ENCODE assay signal across 25 mouse cellular contexts in genomic region chr10:116333666-116334065, GRCm38 (mm10). TPM values are rescaled to one million over a fixed set of nuclear protein-coding genes. Genes with fewer than 3 reads are reported as not detected.
A peak's percentile ranks its signal among the peaks of the same experiment; 100 is the strongest.
DNase-seq lines count a peak whose midpoint lies in the region; ATAC-seq lines count a peak whose summit lies in the region.
"Had no signal": no experiment of that assay in that cellular context is flagged by ENCODE, and none has a peak within 500 bp of the region (broad histone marks: within the 10 kb centered on the region; RNA-seq: fewer than 3 reads in every experiment).

No protein-coding gene starts in this region.

- no peak overlapping the region for H3K27ac ChIP-seq in heart, embryonic 12.5 days (ENCODE audit: poor library complexity, severe bottlenecking)
- H3K27ac ChIP-seq in kidney, embryonic 16.5 days (ENCODE audit: low read length), result no peak overlapping the region
- H3K27ac ChIP-seq in neural tube, embryonic 13.5 days (replicated peaks), result no peak overlapping the region
- H3K27ac ChIP-seq: forebrain, embryonic 10.5 days; hindbrain, embryonic 15.5 days; left cerebral cortex, adult 2 months had no signal

- no peak overlapping the region for H3K4me3 ChIP-seq in heart, embryonic 12.5 days
- no peak overlapping the region for H3K4me3 ChIP-seq in kidney, embryonic 16.5 days (ENCODE audit: low read length)
- no peak overlapping the region for H3K4me3 ChIP-seq in neural tube, embryonic 13.5 days
- H3K4me3 ChIP-seq: forebrain, embryonic 10.5 days; hindbrain, embryonic 15.5 days; left cerebral cortex, adult 2 months; myocyte had no signal

- H3K4me1 ChIP-seq in heart, embryonic 12.5 days (replicated peaks), result no peaks in the 10 kb centered on the region
- H3K4me1 ChIP-seq in kidney, embryonic 16.5 days (ENCODE audit: insufficient read depth, low read length), result 0 out of 2 replicates have a peak, but pooled peaks cover 2% of the 10 kb centered on the region
- peaks cover 7% of the 10 kb centered on the region; the same call in 1 of the 2 replicates for H3K4me1 ChIP-seq in neural tube, embryonic 13.5 days (replicated peaks)

- H3K36me3 ChIP-seq in heart, embryonic 12.5 days, result peaks cover 8% of the 10 kb centered on the region; the same call in 1 of the 2 replicates
- H3K36me3 ChIP-seq in kidney, embryonic 16.5 days (ENCODE audit: insufficient read depth, low read length), result no peaks in the 10 kb centered on the region
- no peaks in the 10 kb centered on the region for H3K36me3 ChIP-seq in neural tube, embryonic 13.5 days
- H3K36me3 ChIP-seq: forebrain, embryonic 10.5 days; hindbrain, embryonic 15.5 days had no signal

- no peaks in the 10 kb centered on the region for H3K27me3 ChIP-seq in heart, embryonic 12.5 days (replicated peaks)
- H3K27me3 ChIP-seq in kidney, embryonic 16.5 days (ENCODE audit: insufficient read depth, low read length), result no peaks in the 10 kb centered on the region
- H3K27me3 ChIP-seq in neural tube, embryonic 13.5 days, result 0 out of 2 replicates have a peak, but pooled peaks cover 6% of the 10 kb centered on the region
- H3K27me3 ChIP-seq: hindbrain, embryonic 15.5 days had no signal

- DNase-seq in heart, adult 11 months, result peak; percentile 82
- DNase-seq in kidney, adult 9 months, result no peak
- DNase-seq in neural tube, embryonic 10.5 days (ENCODE audit: extremely low spot score, low spot score), result no peak
- DNase-seq in left cerebral cortex, postnatal 4 days, result no peak
- DNase-seq: adrenal gland, adult 8-10 months; cerebellum, adult 18-20 months; cerebellum, postnatal 14 days; gastrocnemius, postnatal 10 days; heart, postnatal 10 days; lung, postnatal 4 days; right cerebral cortex, postnatal 25 days; spleen, adult 18-20 months; thymus, postnatal 25 days had no signal

- no peaks in the 10 kb centered on the region for H3K9me3 ChIP-seq in heart, embryonic 12.5 days (replicated peaks)
- H3K9me3 ChIP-seq in kidney, embryonic 16.5 days (ENCODE audit: low read length), result peaks cover 3% of the 10 kb centered on the region; the same call in 1 of the 2 replicates
- no peaks in the 10 kb centered on the region for H3K9me3 ChIP-seq in neural tube, embryonic 13.5 days
- H3K9me3 ChIP-seq: forebrain, embryonic 10.5 days; hindbrain, embryonic 15.5 days had no signal

- no peak overlapping the region for H3K4me2 ChIP-seq in heart, embryonic 12.5 days
- H3K4me2 ChIP-seq in kidney, embryonic 16.5 days (replicated peaks; ENCODE audit: low read depth, low read length), result 0 out of 2 replicates have a peak overlapping the region, but pooled peaks have one; percentile 16
- H3K4me2 ChIP-seq in neural tube, embryonic 13.5 days, result no peak overlapping the region
- H3K4me2 ChIP-seq: heart, embryonic 11.5 days; hindbrain, embryonic 15.5 days had no signal

- H3K9ac ChIP-seq in heart, embryonic 12.5 days, result no peak overlapping the region
- 0 out of 2 replicates have a peak overlapping the region, but pooled peaks have one; percentile 8 for H3K9ac ChIP-seq in kidney, embryonic 16.5 days (replicated peaks; ENCODE audit: low read length)
- H3K9ac ChIP-seq in neural tube, embryonic 13.5 days, result no peak overlapping the region
- H3K9ac ChIP-seq: hindbrain, embryonic 15.5 days had no signal

- intact Hi-C loops in left cerebral cortex, postnatal 4 days (cut with DNase I), result loop anchor here (5.0 kb wide), 1 partner anchor 139 kb away; the partner anchor contains the start of gene Kcnmb4

- WGBS in heart, embryonic 12.5 days, result 77% methylated on average over 16 of the region's 16 CpGs
- WGBS in kidney, embryonic 16.5 days, result 39% methylated on average over 16 of the region's 16 CpGs
- WGBS in neural tube, embryonic 13.5 days, result 58% methylated on average over 16 of the region's 16 CpGs

- no peak for ATAC-seq in heart, embryonic 12.5 days (ENCODE audit: insufficient number of reproducible peaks, low FRiP score)
- 0 out of 2 replicates have a peak, but pooled peaks have one; percentile 65 for ATAC-seq in kidney, embryonic 16.5 days (ENCODE audit: low FRiP score, low TSS enrichment)
- ATAC-seq in neural tube, embryonic 13.5 days (ENCODE audit: low read depth), result peak; percentile 64; the same call in 1 of the 2 replicates
- ATAC-seq: activated CD4-positive, CD25-positive, alpha-beta regulatory T cell, adult 4 months; forebrain, embryonic 16.5 days; intestine, embryonic 16.5 days had no signal

RNA-seq across cellular contexts. Expression of gene Ptprb, which starts 58.3 kb away (rescaled TPM):
- 11.1 and 14.6 TPM in 2 replicates for polyA plus RNA-seq in heart, embryonic 12.5 days (2016; fragmentation: Nextera tagmentation; extraction: Ambion mirVana)
- 7.0 and 7.3 TPM in 2 replicates for polyA plus RNA-seq in kidney, embryonic 16.5 days (2015; fragmentation: Nextera tagmentation; extraction: Ambion mirVana)
- polyA plus RNA-seq in neural tube, embryonic 13.5 days (2015; fragmentation: Nextera tagmentation; extraction: Ambion mirVana), result 2.8 and 3.4 TPM in 2 replicates
- 10 to 100 TPM; 12.5 to 13.7 TPM for total RNA-seq in left cerebral cortex, postnatal 4 days (2021)
- total RNA-seq: granulocyte monocyte progenitor cell, adult 5-6 weeks had no signal
